Mouse (Mus musculus) urinary bladder, postnatal 4 days (tissue): ENCODE results near the gene Cep170b.

Experiments
- DNase-seq, 2 experiments: peaks; one replicate each; pipeline ENCODE4 v3.0.0; 2021 to 2022; ENCODE audit warnings: low spot score in 2 of 2

Gene Cep170b

GRCm38 (mm10) chr12:112702374-112703320 is 17.6 kb upstream of the Cep170b start:
- no peak for DNase-seq

GRCm38 (mm10) chr12:112706704-112707572 is 13.3 kb upstream of the Cep170b start:
- DNase-seq = peak; percentile 86 to 91

- DNase-seq = no peak
Measured at GRCm38 (mm10) chr12:112707573-112707869, 12.7 kb upstream of the Cep170b start.

- DNase-seq = no peak
Measured at GRCm38 (mm10) chr12:112713984-112714383, 6.3 kb upstream of the Cep170b start.

DNA sequence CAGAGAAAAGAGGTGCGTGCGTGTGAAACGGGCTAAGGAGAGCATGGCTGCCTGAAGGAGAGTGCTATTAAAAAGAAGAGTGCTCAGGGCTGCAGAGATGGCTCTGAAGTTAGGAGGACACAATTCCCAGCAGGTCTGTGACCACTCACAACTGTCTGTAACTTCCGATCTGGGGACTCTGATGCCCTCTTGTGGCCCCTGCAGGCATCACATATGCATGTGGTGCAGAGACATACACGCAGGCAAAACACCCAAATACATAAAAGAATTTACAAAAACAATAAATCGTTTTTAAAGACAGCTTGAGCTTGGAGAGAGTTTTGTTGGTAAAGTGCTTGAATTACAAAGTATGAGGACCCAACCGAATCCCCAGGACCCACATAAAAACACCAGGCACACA is 3.1 kb upstream of the Cep170b start:
- no peak for DNase-seq

DNA sequence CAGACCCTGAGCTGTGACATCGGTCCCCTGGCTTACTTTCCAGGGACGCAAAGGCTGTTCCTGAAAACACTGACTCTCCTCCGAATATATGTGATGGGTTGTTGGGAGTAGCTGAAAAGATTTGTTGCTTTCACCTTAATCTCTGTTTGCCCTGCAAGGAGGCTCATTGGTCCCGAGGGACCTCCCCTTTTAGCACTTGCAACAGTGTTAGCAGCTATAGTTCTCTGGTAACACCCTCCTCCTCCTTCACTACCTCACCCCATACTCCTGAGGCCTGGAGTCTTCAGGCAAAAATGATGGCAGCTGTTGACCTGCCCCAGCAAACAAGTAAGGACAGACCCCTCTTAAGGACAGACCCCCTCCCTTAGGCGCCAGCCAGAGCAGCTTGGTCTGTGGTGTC is 1.3 kb upstream of the Cep170b start:
- DNase-seq = no peak

- no peak for DNase-seq
Measured at GRCm38 (mm10) chr12:112720890-112721423, 702 bp downstream of the Cep170b start.

GRCm38 (mm10) chr12:112721424-112722239 is 1.4 kb downstream of the Cep170b start:
- peak in 1 of 2 experiments; percentile 57 for DNase-seq

GRCm38 (mm10) chr12:112722240-112723027 is 2.2 kb downstream of the Cep170b start:
- DNase-seq = peak in 1 of 2 experiments; percentile 64

DNA sequence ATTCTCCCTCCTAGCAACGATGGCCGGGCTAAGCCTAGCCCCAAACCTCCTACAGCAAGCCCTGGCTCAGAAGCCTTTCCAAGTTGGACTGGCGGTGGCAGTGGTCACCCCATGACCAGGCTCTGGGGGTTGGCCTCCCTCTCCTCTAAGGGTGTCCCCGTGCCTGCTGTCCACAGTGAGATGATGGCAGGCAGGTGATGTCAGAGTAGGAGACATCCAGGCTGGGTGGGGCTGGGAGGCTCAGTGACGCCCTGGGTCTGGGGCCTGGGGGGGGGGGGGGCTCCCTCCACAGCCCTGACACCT is 2.7 kb downstream of the Cep170b start:
- DNase-seq = no peak

DNA sequence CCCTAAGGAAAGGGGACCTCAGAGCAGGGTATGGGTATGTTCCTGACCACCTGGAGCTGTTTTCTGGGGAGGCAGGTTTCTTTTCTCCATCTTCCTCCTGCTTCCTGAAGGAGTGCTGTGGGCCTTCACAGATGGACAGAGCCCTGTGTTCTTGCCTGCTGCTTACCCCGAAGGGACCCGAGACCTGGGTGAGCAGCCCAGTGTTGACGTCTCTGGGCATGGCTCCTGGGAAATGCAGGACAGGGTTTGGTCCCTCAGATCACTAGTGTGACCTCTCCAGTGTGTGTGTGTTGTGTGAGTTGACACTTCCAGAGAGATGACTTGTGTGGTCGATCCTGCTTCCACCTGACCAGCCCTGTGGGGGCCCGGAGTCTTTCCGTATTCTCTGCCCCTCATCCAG is 3.2 kb downstream of the Cep170b start:
- DNase-seq = no peak

GRCm38 (mm10) chr12:112724077-112724805 is 4.0 kb downstream of the Cep170b start:
- peak; percentile 53 to 79 for DNase-seq

GRCm38 (mm10) chr12:112727801-112728200 is 7.5 kb downstream of the Cep170b start:
- DNase-seq = no peak

GRCm38 (mm10) chr12:112730808-112731207 is 10.6 kb downstream of the Cep170b start:
- DNase-seq = no peak

- DNase-seq = no peak
Measured at GRCm38 (mm10) chr12:112732591-112732990, 12.3 kb downstream of the Cep170b start.

GRCm38 (mm10) chr12:112734108-112734820 is 14.0 kb downstream of the Cep170b start:
- DNase-seq = no peak

DNA sequence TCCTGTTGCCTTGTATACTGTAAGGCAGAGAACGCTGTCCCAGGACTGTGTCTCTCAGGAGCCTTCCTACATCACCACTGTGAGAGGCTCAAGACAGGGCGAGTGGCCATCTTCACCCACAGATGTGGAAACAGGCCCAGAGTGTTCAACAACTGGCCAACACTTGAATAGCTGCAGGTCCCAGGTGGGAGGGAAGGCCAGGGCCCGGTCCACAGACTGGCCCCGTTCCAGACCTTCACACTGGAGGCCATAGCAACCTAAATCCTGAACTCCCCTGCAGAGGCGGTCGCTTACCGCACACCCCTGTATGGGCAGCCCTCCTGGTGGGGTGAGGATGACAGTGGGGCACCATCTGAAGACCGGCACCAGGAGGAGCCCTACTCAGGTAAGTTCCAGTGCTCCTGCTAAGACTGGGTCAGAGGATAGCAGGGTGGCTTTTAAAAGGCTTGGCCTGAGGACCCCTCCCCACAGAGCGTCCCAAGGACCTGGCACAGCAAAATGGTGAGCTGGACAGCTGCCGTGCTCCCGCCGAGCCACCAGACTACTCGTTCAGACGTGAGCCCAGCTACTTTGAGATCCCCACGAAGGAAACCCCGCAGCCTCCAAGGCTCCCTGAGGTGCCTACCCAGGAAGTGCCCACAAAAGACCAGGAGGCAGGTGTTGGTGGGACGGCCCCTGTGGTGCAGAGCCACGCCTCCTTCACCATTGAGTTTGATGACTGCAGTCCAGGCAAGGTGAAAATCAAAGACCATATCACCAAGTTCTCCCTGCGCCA is 14.8 kb downstream of the Cep170b start:
- DNase-seq = no peak

- DNase-seq = no peak
Measured at GRCm38 (mm10) chr12:112735896-112736635, 15.8 kb downstream of the Cep170b start.
